Mouse (Mus musculus): Measurements from ENCODE around the gene Ift80. TPM values are rescaled to one million over a fixed set of nuclear protein-coding genes. Genes with fewer than 3 reads are reported as not detected.
"Not testable (repeated sequence)": the region's sequence is repeated elsewhere in the genome, so short reads cannot be mapped to it uniquely, and the experiment has no call there.

The Ift80 gene
- polyA plus RNA-seq, 1 experiment from 2014 or later = 7.8 TPM

DNA sequence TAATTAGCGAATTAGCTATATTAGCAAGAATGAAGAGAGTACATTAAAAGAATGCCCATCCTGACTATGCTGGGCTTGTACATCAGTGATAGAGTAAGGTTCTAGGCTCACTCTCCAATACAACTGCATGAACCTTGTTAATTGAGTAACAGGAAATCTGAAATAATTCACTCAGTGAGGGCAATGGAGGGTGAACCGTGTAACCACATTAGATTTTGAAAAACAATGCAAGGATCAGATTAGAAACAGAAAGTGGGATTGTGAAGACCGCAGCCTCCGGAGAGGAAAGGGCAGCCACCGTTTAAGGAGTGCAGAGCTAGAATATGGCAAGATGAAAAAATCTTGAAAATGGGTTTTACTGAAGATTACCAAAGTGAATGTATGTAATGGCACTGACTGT, 36.9 kb upstream of the Ift80 start:
- no peaks in the 10 kb centered on the region for H3K27me3 ChIP-seq (replicated peaks; ENCODE audit: control insufficient read depth, insufficient read depth, low read length)
- H3K9ac ChIP-seq (ENCODE audit: low read depth, low read length) = no peak overlapping the region; the same call in 1 of the 2 replicates
- peaks cover 14% of the 10 kb centered on the region for H3K4me1 ChIP-seq (ENCODE audit: control insufficient read depth, insufficient read depth, low read depth, low read length)
- no peaks in the 10 kb centered on the region for H3K9me3 ChIP-seq (ENCODE audit: control insufficient read depth, low read length)
- no peak overlapping the region for H3K4me2 ChIP-seq (ENCODE audit: low read length)
- WGBS = 60% methylated on average over 5 of the region's 5 CpGs
- H3K27ac ChIP-seq (ENCODE audit: low read depth, low read length) = no peak overlapping the region
- peaks cover 2% of the 10 kb centered on the region; the same call in 1 of the 2 replicates for H3K36me3 ChIP-seq (ENCODE audit: control insufficient read depth, insufficient read depth, low read length)
- no peak for ATAC-seq
- H3K4me3 ChIP-seq (ENCODE audit: low read length) = no peak overlapping the region

GRCm38 (mm10) chr3:69040105-69040504, 35.7 kb upstream of the Ift80 start:
- no peak overlapping the region for H3K9ac ChIP-seq (ENCODE audit: low read depth, low read length)
- H3K4me2 ChIP-seq (ENCODE audit: low read length) = no peak overlapping the region
- H3K4me3 ChIP-seq (ENCODE audit: low read length) = no peak overlapping the region
- peaks cover 2% of the 10 kb centered on the region for H3K36me3 ChIP-seq (ENCODE audit: control insufficient read depth, insufficient read depth, low read length)
- H3K4me1 ChIP-seq (ENCODE audit: control insufficient read depth, insufficient read depth, low read depth, low read length) = peaks cover 10% of the 10 kb centered on the region
- 70% methylated on average over 2 of the region's 2 CpGs for WGBS
- ATAC-seq = no peak
- no peaks in the 10 kb centered on the region for H3K9me3 ChIP-seq (ENCODE audit: control insufficient read depth, low read length)
- no peak overlapping the region for H3K27ac ChIP-seq (ENCODE audit: low read depth, low read length)
- H3K27me3 ChIP-seq (replicated peaks; ENCODE audit: control insufficient read depth, insufficient read depth, low read length) = no peaks in the 10 kb centered on the region

GRCm38 (mm10) chr3:69026133-69026783, 21.9 kb upstream of the Ift80 start:
- WGBS = 94% methylated on average over 1 of the region's 1 CpGs

GRCm38 (mm10) chr3:69020764-69021163, 16.4 kb upstream of the Ift80 start:
- H3K4me3 ChIP-seq (ENCODE audit: low read length) = no peak overlapping the region
- no peaks in the 10 kb centered on the region for H3K9me3 ChIP-seq (ENCODE audit: control insufficient read depth, low read length)
- no peak overlapping the region for H3K4me2 ChIP-seq (ENCODE audit: low read length)
- H3K27ac ChIP-seq (ENCODE audit: low read depth, low read length) = no peak overlapping the region
- H3K36me3 ChIP-seq (ENCODE audit: control insufficient read depth, insufficient read depth, low read length) = no peaks in the 10 kb centered on the region
- H3K4me1 ChIP-seq (ENCODE audit: control insufficient read depth, insufficient read depth, low read depth, low read length) = no peaks in the 10 kb centered on the region
- H3K9ac ChIP-seq (ENCODE audit: low read depth, low read length) = no peak overlapping the region
- no peak for ATAC-seq
- no peaks in the 10 kb centered on the region for H3K27me3 ChIP-seq (replicated peaks; ENCODE audit: control insufficient read depth, insufficient read depth, low read length)

More at GRCm38 (mm10) chr3:69026133-69026783, 21.9 kb upstream of the Ift80 start:
- no peak for ATAC-seq
- H3K27ac ChIP-seq (ENCODE audit: low read depth, low read length) = no peak overlapping the region
- peaks cover 5% of the 10 kb centered on the region for H3K36me3 ChIP-seq (ENCODE audit: control insufficient read depth, insufficient read depth, low read length)
- no peak overlapping the region for H3K9ac ChIP-seq (ENCODE audit: low read depth, low read length)
- no peak overlapping the region for H3K4me2 ChIP-seq (ENCODE audit: low read length)
- H3K4me3 ChIP-seq (ENCODE audit: low read length) = no peak overlapping the region
- H3K27me3 ChIP-seq (replicated peaks; ENCODE audit: control insufficient read depth, insufficient read depth, low read length) = no peaks in the 10 kb centered on the region
- H3K9me3 ChIP-seq (ENCODE audit: control insufficient read depth, low read length) = no peaks in the 10 kb centered on the region
- H3K4me1 ChIP-seq (ENCODE audit: control insufficient read depth, insufficient read depth, low read depth, low read length) = no peaks in the 10 kb centered on the region

GRCm38 (mm10) chr3:69020285-69020684, 15.9 kb upstream of the Ift80 start:
- 100% methylated on average over 2 of the region's 2 CpGs for WGBS
- no peak for ATAC-seq
- Histone ChIP-seq H3K9ac (ENCODE audit: low read depth, low read length) (no peak overlapping the region), H3K27me3 (replicated peaks; ENCODE audit: control insufficient read depth, insufficient read depth, low read length) (no peaks in the 10 kb centered on the region), H3K4me3 (ENCODE audit: low read length) (no peak overlapping the region), H3K27ac (ENCODE audit: low read depth, low read length) (no peak overlapping the region), H3K36me3 (ENCODE audit: control insufficient read depth, insufficient read depth, low read length) (no peaks in the 10 kb centered on the region), H3K4me2 (ENCODE audit: low read length) (no peak overlapping the region), H3K9me3 (ENCODE audit: control insufficient read depth, low read length) (no peaks in the 10 kb centered on the region), H3K4me1 (ENCODE audit: control insufficient read depth, insufficient read depth, low read depth, low read length) (no peaks in the 10 kb centered on the region)

DNA sequence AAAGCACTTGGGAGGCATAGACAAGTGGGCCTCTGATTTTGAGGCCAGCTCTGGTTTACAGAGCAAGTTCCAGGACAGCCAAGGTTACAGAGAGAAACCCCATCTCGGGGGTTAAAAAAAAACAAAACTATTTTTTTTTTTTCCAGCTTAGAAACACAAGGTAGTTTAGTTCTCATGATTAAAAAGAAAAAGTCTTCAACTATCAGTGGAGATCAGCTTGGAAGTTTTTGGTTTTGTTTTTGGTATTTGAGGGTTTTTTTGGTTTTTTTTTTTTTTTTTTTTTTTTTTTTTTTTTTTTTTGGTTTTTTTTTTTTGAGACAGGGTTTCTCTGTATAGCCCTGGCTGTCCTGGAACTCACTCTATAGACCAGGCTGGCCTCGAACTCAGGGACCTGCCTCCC, 14.3 kb upstream of the Ift80 start:
- not testable (repeated sequence) for H3K4me2 ChIP-seq (ENCODE audit: low read length); H3K36me3 ChIP-seq (ENCODE audit: control insufficient read depth, insufficient read depth, low read length); H3K4me3 ChIP-seq (ENCODE audit: low read length); H3K27ac ChIP-seq (ENCODE audit: low read depth, low read length); H3K4me1 ChIP-seq (ENCODE audit: control insufficient read depth, insufficient read depth, low read depth, low read length); H3K27me3 ChIP-seq (replicated peaks; ENCODE audit: control insufficient read depth, insufficient read depth, low read length); ATAC-seq; H3K9ac ChIP-seq (ENCODE audit: low read depth, low read length); H3K9me3 ChIP-seq (ENCODE audit: control insufficient read depth, low read length)
- 99% methylated on average over 2 of the region's 2 CpGs for WGBS

DNA sequence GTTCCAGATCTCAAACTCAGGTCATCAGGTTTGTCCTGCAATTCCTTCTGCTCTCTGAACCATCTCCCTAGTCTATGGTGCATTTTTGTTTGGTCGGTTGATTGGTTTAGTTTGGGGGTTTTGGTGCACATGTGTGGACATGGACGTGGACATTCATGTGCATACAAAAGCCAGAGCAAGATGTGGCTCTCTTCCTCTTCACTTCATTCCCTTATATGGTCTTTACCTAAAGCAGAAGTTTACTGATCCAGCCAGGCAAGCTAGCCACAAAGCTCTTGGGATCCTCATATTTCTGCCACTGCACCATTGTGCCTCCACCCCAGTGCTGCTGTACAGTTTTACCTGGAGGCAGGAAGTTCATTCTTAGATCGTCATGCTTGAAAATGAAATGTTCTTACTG, 12.8 kb upstream of the Ift80 start:
- no peak overlapping the region for H3K27ac ChIP-seq (ENCODE audit: low read depth, low read length)
- no peaks in the 10 kb centered on the region for H3K36me3 ChIP-seq (ENCODE audit: control insufficient read depth, insufficient read depth, low read length)
- no peak overlapping the region for H3K4me3 ChIP-seq (ENCODE audit: low read length)
- H3K27me3 ChIP-seq (replicated peaks; ENCODE audit: control insufficient read depth, insufficient read depth, low read length) = no peaks in the 10 kb centered on the region
- H3K4me1 ChIP-seq (ENCODE audit: control insufficient read depth, insufficient read depth, low read depth, low read length) = no peaks in the 10 kb centered on the region
- no peaks in the 10 kb centered on the region for H3K9me3 ChIP-seq (ENCODE audit: control insufficient read depth, low read length)
- no peak for ATAC-seq
- H3K9ac ChIP-seq (ENCODE audit: low read depth, low read length) = no peak overlapping the region
- WGBS = 96% methylated on average over 3 of the region's 3 CpGs
- H3K4me2 ChIP-seq (ENCODE audit: low read length) = no peak overlapping the region

DNA sequence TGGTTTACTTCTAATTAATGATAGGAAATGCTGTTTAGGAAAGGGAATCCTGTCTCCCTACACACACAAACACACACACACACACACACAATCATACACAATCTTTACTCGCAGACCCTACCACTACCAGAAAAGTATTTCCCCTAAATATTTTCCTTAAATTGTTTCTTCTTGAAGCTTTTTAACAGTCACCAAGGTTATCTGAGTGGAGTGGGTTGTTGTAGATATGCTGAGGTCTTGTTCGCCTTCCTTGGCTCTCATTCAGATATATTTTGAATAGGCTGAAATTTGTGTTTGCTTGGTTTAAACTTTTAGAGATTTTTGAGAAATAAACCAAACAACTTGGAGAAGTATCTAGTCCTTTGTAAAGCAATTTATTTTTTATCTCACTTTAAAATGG, 4.5 kb upstream of the Ift80 start:
- Histone ChIP-seq H3K27ac (ENCODE audit: low read depth, low read length) (no peak overlapping the region), H3K9ac (ENCODE audit: low read depth, low read length) (no peak overlapping the region), H3K36me3 (ENCODE audit: control insufficient read depth, insufficient read depth, low read length) (no peaks in the 10 kb centered on the region), H3K4me1 (ENCODE audit: control insufficient read depth, insufficient read depth, low read depth, low read length) (peaks cover 8% of the 10 kb centered on the region), H3K9me3 (ENCODE audit: control insufficient read depth, low read length) (no peaks in the 10 kb centered on the region), H3K4me3 (ENCODE audit: low read length) (no peak overlapping the region), H3K27me3 (replicated peaks; ENCODE audit: control insufficient read depth, insufficient read depth, low read length) (no peaks in the 10 kb centered on the region), H3K4me2 (ENCODE audit: low read length) (no peak overlapping the region)
- ATAC-seq = no peak
- 90% methylated on average over 2 of the region's 2 CpGs for WGBS

DNA sequence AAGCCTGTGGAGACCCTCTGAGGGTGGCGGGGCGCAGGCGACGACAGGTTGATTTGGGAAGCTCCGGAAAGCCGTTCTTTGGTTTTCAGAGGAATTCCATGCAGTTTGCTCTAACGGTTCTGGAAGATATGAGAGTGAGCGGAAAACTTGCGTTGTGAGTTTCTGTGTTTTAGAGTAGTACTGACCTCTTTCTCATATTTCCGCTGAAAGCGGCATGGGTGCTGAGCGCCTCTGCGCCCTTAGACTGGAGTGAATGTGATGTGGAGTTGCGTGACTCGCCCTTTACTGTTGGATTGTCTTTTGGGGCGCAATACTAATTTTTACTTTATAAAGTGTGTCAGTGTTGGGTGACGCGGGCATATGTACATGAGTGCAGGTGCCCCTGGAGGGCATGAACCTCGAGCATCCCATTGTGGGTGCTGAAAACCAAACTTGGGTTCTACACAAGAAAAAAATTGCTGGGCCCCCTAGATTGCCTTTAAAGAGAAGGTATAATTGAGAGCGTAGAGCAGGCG, 1.9 kb upstream of the Ift80 start:
- 6% methylated on average over 21 of the region's 21 CpGs for WGBS
- Histone ChIP-seq H3K4me2 (ENCODE audit: low read length) (peak overlapping the region; percentile 94), H3K27ac (ENCODE audit: low read depth, low read length) (peak overlapping the region; percentile 86), H3K9me3 (ENCODE audit: control insufficient read depth, low read length) (no peaks in the 10 kb centered on the region), H3K27me3 (replicated peaks; ENCODE audit: control insufficient read depth, insufficient read depth, low read length) (no peaks in the 10 kb centered on the region), H3K9ac (ENCODE audit: low read depth, low read length) (peak overlapping the region; percentile 75), H3K4me1 (ENCODE audit: control insufficient read depth, insufficient read depth, low read depth, low read length) (peaks cover 11% of the 10 kb centered on the region), H3K4me3 (ENCODE audit: low read length) (peak overlapping the region; percentile 96), H3K36me3 (ENCODE audit: control insufficient read depth, insufficient read depth, low read length) (no peaks in the 10 kb centered on the region)
- ATAC-seq = no peak

Data from hindbrain, embryonic 16.5 days (tissue).